Mouse (Mus musculus) MEL (cell line): Measurements from ENCODE around the gene Dgat2.

Experiments
- CTCF ChIP-seq, 3 experiments: IDR thresholded peaks in 2 of 3; conservative IDR thresholded peaks in 1 of 3; 2 replicates each; pipeline ENCODE4 v1.5.1; 2011 to 2012; ENCODE audit warnings: low read length in 3 of 3, low read depth in 2 of 3, mild to moderate bottlenecking in 2 of 3, improper control_type of control experiment in 1 of 3, inconsistent platforms in 1 of 3, mixed read lengths in 1 of 3, moderate library complexity in 1 of 3; ENCODE audit not compliant: control insufficient read depth in 1 of 3, insufficient read depth in 1 of 3, poor library complexity in 1 of 3, severe bottlenecking in 1 of 3
- EP300 ChIP-seq, 2 experiments: IDR thresholded peaks; 2 replicates each; pipeline ENCODE4 v1.6.1; 2011; ENCODE audit warnings: improper control_type of control experiment in 2 of 2, low read length in 2 of 2, low read depth in 1 of 2, mild to moderate bottlenecking in 1 of 2
- SIN3A ChIP-seq: IDR thresholded peaks from 2 replicates; pipeline ENCODE4 v1.6.1; 2012; ENCODE audit warnings: low read length, improper control_type of control experiment, inconsistent platforms

- TF ChIP-seq CTCF (IDR thresholded peaks at IDR 0.05 in 2 of 3, conservative IDR thresholded peaks at IDR 0.05 in 1 of 3; ENCODE audit: control insufficient read depth in 1 of 3, insufficient read depth in 1 of 3, low read depth in 2 of 3, low read length in 3 of 3, poor library complexity in 1 of 3, severe bottlenecking in 1 of 3) (no peak), EP300 (IDR thresholded peaks at IDR 0.05; ENCODE audit: low read depth in 1 of 2, low read length in 2 of 2) (no peak), SIN3A (no peak)
These were observed 6.1 kb upstream of the Dgat2 start for GRCm38 (mm10) chr7:99188630-99189029.
